Comparison of ENCODE assay signal across 13 mouse cellular contexts in the genomic region with DNA sequence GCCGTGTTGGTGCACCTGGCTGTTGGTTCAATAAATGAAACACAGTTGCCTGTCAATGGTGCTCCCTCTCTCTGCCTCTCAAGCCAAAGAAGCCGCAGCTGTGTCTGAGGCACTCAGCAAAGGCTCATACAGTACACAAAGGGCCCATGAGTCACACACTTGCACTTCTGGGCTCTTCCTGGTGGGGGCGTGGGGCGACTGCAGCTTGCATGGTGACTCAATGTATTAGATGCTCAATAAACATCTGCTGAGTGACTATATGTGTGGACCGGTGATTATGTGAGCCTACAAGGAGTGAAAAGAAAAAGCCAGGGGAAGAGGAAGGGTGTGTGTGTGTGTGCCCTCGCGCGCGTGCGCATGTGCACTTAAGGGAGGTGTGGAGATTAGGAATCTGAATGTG. TPM values are rescaled to one million over a fixed set of nuclear protein-coding genes. Genes with fewer than 3 reads are reported as not detected.
DNase-seq lines count a peak whose midpoint lies in the region; ATAC-seq and TF ChIP-seq lines count a peak whose summit lies in the region.
"Had no signal": no experiment of that assay in that cellular context is flagged by ENCODE, and none has a peak within 500 bp of the region (broad histone marks: within the 10 kb centered on the region; RNA-seq: fewer than 3 reads in every experiment).

No protein-coding gene starts in this region.

- TF ChIP-seq RAD21 in MEL (IDR thresholded peaks at IDR 0.05; ENCODE audit: low read depth, low read length), result peak; percentile 6

- H3K27me3 ChIP-seq in forebrain, embryonic 15.5 days, result no peaks in the 10 kb centered on the region
- no peaks in the 10 kb centered on the region for H3K27me3 ChIP-seq in forebrain, embryonic 12.5 days
- no peaks in the 10 kb centered on the region for H3K27me3 ChIP-seq in MEL (ENCODE audit: control insufficient read depth in 1 of 2, insufficient read depth in 2 of 2, low read length in 2 of 2)
- H3K27me3 ChIP-seq in stomach, postnatal 0 days (ENCODE audit: control insufficient read depth, insufficient read depth, low read length), result no peaks in the 10 kb centered on the region
- H3K27me3 ChIP-seq: heart, embryonic 13.5 days had no signal

- H3K27ac ChIP-seq in forebrain, embryonic 15.5 days (replicated peaks), result peak overlapping the region; percentile 37; the same call in 1 of the 2 replicates
- no peak overlapping the region for H3K27ac ChIP-seq in forebrain, embryonic 12.5 days
- H3K27ac ChIP-seq in MEL (ENCODE audit: control insufficient read depth, low read depth, low read length), result no peak overlapping the region
- no peak overlapping the region for H3K27ac ChIP-seq in stomach, postnatal 0 days (replicated peaks)
- H3K27ac ChIP-seq: heart, embryonic 13.5 days; macrophage had no signal

- ATAC-seq in forebrain, embryonic 15.5 days (replicated peaks), result no peak
- ATAC-seq in forebrain, embryonic 12.5 days (ENCODE audit: low FRiP score), result no peak
- ATAC-seq in stomach, postnatal 0 days (ENCODE audit: low FRiP score, low TSS enrichment), result no peak

- 92% methylated on average over 10 of the region's 10 CpGs for WGBS in forebrain, embryonic 15.5 days
- whole genome bisulfite sequencing in forebrain, embryonic 12.5 days, result 92% methylated on average over 10 of the region's 10 CpGs
- WGBS in stomach, postnatal 0 days, result 90% methylated on average over 10 of the region's 10 CpGs
- WGBS in lung, adult 2 months, result 89% methylated on average over 10 of the region's 10 CpGs

- H3K36me3 ChIP-seq in forebrain, embryonic 15.5 days, result 0 out of 2 replicates have a peak, but pooled peaks cover 4% of the 10 kb centered on the region
- H3K36me3 ChIP-seq in forebrain, embryonic 12.5 days (replicated peaks), result peaks cover 21% of the 10 kb centered on the region
- no peaks in the 10 kb centered on the region for H3K36me3 ChIP-seq in MEL (ENCODE audit: control insufficient read depth in 1 of 2, insufficient read depth in 2 of 2, low read length in 2 of 2)
- no peaks in the 10 kb centered on the region for H3K36me3 ChIP-seq in stomach, postnatal 0 days (ENCODE audit: control insufficient read depth, insufficient read depth, low read length)

- H3K4me2 ChIP-seq in forebrain, embryonic 15.5 days (replicated peaks), result no peak overlapping the region
- H3K4me2 ChIP-seq in forebrain, embryonic 12.5 days, result no peak overlapping the region
- H3K4me2 ChIP-seq in stomach, postnatal 0 days (replicated peaks; ENCODE audit: low read depth), result no peak overlapping the region
- H3K4me2 ChIP-seq: heart, embryonic 13.5 days had no signal

- no peak overlapping the region for H3K4me3 ChIP-seq in forebrain, embryonic 15.5 days
- H3K4me3 ChIP-seq in forebrain, embryonic 12.5 days (replicated peaks), result no peak overlapping the region
- H3K4me3 ChIP-seq in MEL (ENCODE audit: control insufficient read depth in 1 of 2, insufficient read depth in 1 of 2, low read depth in 2 of 2, low read length in 2 of 2), result no peak overlapping the region
- H3K4me3 ChIP-seq in stomach, postnatal 0 days (ENCODE audit: low read depth, low read length), result no peak overlapping the region
- H3K4me3 ChIP-seq in lung, adult 2 months (replicated peaks; ENCODE audit: extremely low read depth, low read depth, low read length), result no peak overlapping the region
- H3K4me3 ChIP-seq: heart, embryonic 13.5 days had no signal

- peak; percentile 27 to 37 (median 30); a peak in 2 of 6 replicates for TF ChIP-seq CTCF in MEL (IDR thresholded peaks at IDR 0.05 in 2 of 3, conservative IDR thresholded peaks at IDR 0.05 in 1 of 3; ENCODE audit: control insufficient read depth in 1 of 3, insufficient read depth in 1 of 3, low read depth in 2 of 3, low read length in 3 of 3, poor library complexity in 1 of 3, severe bottlenecking in 1 of 3)
- TF ChIP-seq CTCF in stomach, postnatal 0 days (IDR thresholded peaks at IDR 0.05; ENCODE audit: low read depth), result peak; percentile 31; the same call in 1 of the 2 replicates
- TF ChIP-seq CTCF in lung, adult 2 months (IDR thresholded peaks at IDR 0.05; ENCODE audit: insufficient read depth, low read length), result no peak

- TF ChIP-seq POLR2A in MEL (IDR thresholded peaks at IDR 0.05; ENCODE audit: control insufficient read depth in 1 of 2, insufficient read depth in 1 of 2, low read depth in 1 of 2, low read length in 2 of 2, poor library complexity in 1 of 2), result no peak
- TF ChIP-seq POLR2A in lung, adult 2 months (IDR thresholded peaks at IDR 0.05; ENCODE audit: borderline replicate concordance, extremely low read depth, low read depth, low read length), result no peak

- no peaks in the 10 kb centered on the region for H3K9me3 ChIP-seq in forebrain, embryonic 15.5 days
- no peaks in the 10 kb centered on the region for H3K9me3 ChIP-seq in forebrain, embryonic 12.5 days
- H3K9me3 ChIP-seq in MEL (replicated peaks; ENCODE audit: insufficient read depth, low read length), result no peaks in the 10 kb centered on the region
- no peaks in the 10 kb centered on the region for H3K9me3 ChIP-seq in stomach, postnatal 0 days (ENCODE audit: control insufficient read depth, low read length)
- H3K9me3 ChIP-seq: heart, embryonic 13.5 days had no signal

- no peak for TF ChIP-seq EP300 in MEL (IDR thresholded peaks at IDR 0.05; ENCODE audit: low read depth in 1 of 2, low read length in 2 of 2)
- no peak for TF ChIP-seq EP300 in stomach, postnatal 0 days (optimal IDR thresholded peaks at IDR 0.05)

- DNase-seq in right cerebral cortex, adult 2 months (ENCODE audit: low spot score in 2 of 2), result peak; percentile 45 to 55
- DNase-seq in right cerebral cortex, postnatal 36 days (ENCODE audit: low spot score in 2 of 2), result no peak
- DNase-seq in MEL (ENCODE audit: low read depth, low spot score), result peak; percentile 46
- DNase-seq in stomach, postnatal 0 days (ENCODE audit: low spot score), result peak; percentile 19
- no peak for DNase-seq in gastrocnemius, postnatal 10 days
- no peak for DNase-seq in lung, adult 2 months
- DNase-seq: kidney, adult 2 months had no signal

- peaks cover 2% of the 10 kb centered on the region for H3K79me2 ChIP-seq in MEL (ENCODE audit: control insufficient read depth, insufficient read depth, low read length, poor library complexity)

- H3K4me1 ChIP-seq in forebrain, embryonic 15.5 days, result peaks cover 29% of the 10 kb centered on the region
- peaks cover 26% of the 10 kb centered on the region for H3K4me1 ChIP-seq in forebrain, embryonic 12.5 days
- peaks cover 0 to 14% of the 10 kb centered on the region in 2 experiments; a peak in 3 of 4 replicates for H3K4me1 ChIP-seq in MEL (ENCODE audit: control insufficient read depth in 1 of 2, insufficient read depth in 2 of 2, low read length in 2 of 2)
- H3K4me1 ChIP-seq in stomach, postnatal 0 days (replicated peaks; ENCODE audit: control insufficient read depth, insufficient read depth), result peaks cover 2% of the 10 kb centered on the region; the same call in 1 of the 2 replicates
- H3K4me1 ChIP-seq in lung, adult 2 months (ENCODE audit: control insufficient read depth, insufficient read depth, low read length), result peaks cover 7% of the 10 kb centered on the region; the same call in 1 of the 2 replicates

- H3K9ac ChIP-seq in forebrain, embryonic 15.5 days (replicated peaks), result no peak overlapping the region
- no peak overlapping the region for H3K9ac ChIP-seq in forebrain, embryonic 12.5 days
- H3K9ac ChIP-seq in MEL (ENCODE audit: control insufficient read depth, low read depth, low read length, poor library complexity, severe bottlenecking), result no peak overlapping the region
- no peak overlapping the region for H3K9ac ChIP-seq in stomach, postnatal 0 days (ENCODE audit: low read length)
- H3K9ac ChIP-seq: heart, embryonic 13.5 days had no signal

TF ChIP-seq in MEL, 35 proteins besides CTCF, POLR2A, EP300 and RAD21 (continues in another document):
- TF ChIP-seq USF2 (IDR thresholded peaks at IDR 0.05; ENCODE audit: borderline replicate concordance in 1 of 2, insufficient read depth in 1 of 2, low read depth in 1 of 2, low read length in 2 of 2), result no peak
- no peak for TF ChIP-seq GABPA (IDR thresholded peaks at IDR 0.05; ENCODE audit: low read depth, low read length)
- TF ChIP-seq MEF2A (IDR thresholded peaks at IDR 0.05; ENCODE audit: extremely low read depth, insufficient replicate concordance, low read depth, low read length, poor library complexity, severe bottlenecking), result no peak
- no peak for TF ChIP-seq E2F4 (IDR thresholded peaks at IDR 0.05; ENCODE audit: borderline replicate concordance, low read depth, low read length)
- TF ChIP-seq MAX (IDR thresholded peaks at IDR 0.05; ENCODE audit: low read length), result no peak
- no peak for TF ChIP-seq ZC3H11A (IDR thresholded peaks at IDR 0.05; ENCODE audit: low read depth, low read length)

RNA-seq across cellular contexts. Expression of a gene that starts 2.3 kb away (rescaled TPM):
- 118 and 120 TPM in 2 replicates for polyA plus RNA-seq in forebrain, embryonic 15.5 days (2015; fragmentation: Nextera tagmentation; extraction: Ambion mirVana)
- 127 and 131 TPM in 2 replicates for polyA plus RNA-seq in forebrain, embryonic 12.5 days (2016; fragmentation: Nextera tagmentation; extraction: Ambion mirVana)
- total RNA-seq in MEL (2012; rRNA removed), result 9.7 and 10.4 TPM in 2 replicates
- 10 to 100 TPM in 1 of 2 experiments, not detected in 1; 18.0 TPM for polyA plus RNA-seq in MEL (2012; ENCODE audit: insufficient read depth in 1 of 2, insufficient read length in 2 of 2, low read depth in 1 of 2, low replicate concordance in 2 of 2, missing spikeins in 1 of 2)
- polyA plus RNA-seq in stomach, postnatal 0 days (2015; fragmentation: Nextera tagmentation; extraction: Ambion mirVana), result 42.2 and 42.5 TPM in 2 replicates
- 10 to 100 TPM; 50.9 to 53.5 TPM for total RNA-seq in gastrocnemius, postnatal 10 days (2021)
- 42.1 and 52.9 TPM in 2 replicates for polyA plus RNA-seq in lung, adult 2 months (2012; rRNA removed)

RNA-seq across cellular contexts. Expression of a gene that starts 34.5 kb away (rescaled TPM):
- polyA plus RNA-seq in forebrain, embryonic 15.5 days (2015; fragmentation: Nextera tagmentation; extraction: Ambion mirVana), result not detected in 2 replicates
- not detected in 2 replicates for polyA plus RNA-seq in forebrain, embryonic 12.5 days (2016; fragmentation: Nextera tagmentation; extraction: Ambion mirVana)
- total RNA-seq in MEL (2012; rRNA removed), result not detected in 2 replicates
- polyA plus RNA-seq in MEL (2012; ENCODE audit: insufficient read depth in 1 of 2, insufficient read length in 2 of 2, low read depth in 1 of 2, low replicate concordance in 2 of 2, missing spikeins in 1 of 2), result not detected
- 0.11 TPM in 1 of 2 replicates, not detected in the other for polyA plus RNA-seq in stomach, postnatal 0 days (2015; fragmentation: Nextera tagmentation; extraction: Ambion mirVana)
- total RNA-seq in gastrocnemius, postnatal 10 days (2021), result over 10,000 TPM; 11,172 to 13,407 TPM
- 6.2 TPM in 1 of 2 replicates, not detected in the other for polyA plus RNA-seq in lung, adult 2 months (2012; rRNA removed)
- total RNA-seq: neutrophil, adult 5-6 weeks had no signal
- polyA plus RNA-seq: macrophage; stomach, embryonic 14.5 days had no signal

RNA-seq across cellular contexts. Expression of a gene that starts 51.8 kb away (rescaled TPM):
- 7.0 and 7.6 TPM in 2 replicates for polyA plus RNA-seq in forebrain, embryonic 15.5 days (2015; fragmentation: Nextera tagmentation; extraction: Ambion mirVana)
- polyA plus RNA-seq in forebrain, embryonic 12.5 days (2016; fragmentation: Nextera tagmentation; extraction: Ambion mirVana), result 2.2 and 2.5 TPM in 2 replicates
- not detected in 2 replicates for total RNA-seq in MEL (2012; rRNA removed)
- polyA plus RNA-seq in MEL (2012; ENCODE audit: insufficient read depth in 1 of 2, insufficient read length in 2 of 2, low read depth in 1 of 2, low replicate concordance in 2 of 2, missing spikeins in 1 of 2), result not detected
- 0.02 and 0.05 TPM in 2 replicates for polyA plus RNA-seq in stomach, postnatal 0 days (2015; fragmentation: Nextera tagmentation; extraction: Ambion mirVana)
- under 1 TPM in 1 of 2 experiments, not detected in 1; 0.05 TPM for total RNA-seq in gastrocnemius, postnatal 10 days (2021)
- not detected in 2 replicates for polyA plus RNA-seq in lung, adult 2 months (2012; rRNA removed)
- total RNA-seq: neutrophil, adult 5-6 weeks had no signal
- polyA plus RNA-seq: heart, embryonic 13.5 days; macrophage had no signal

Comparison
In these comparisons a context has a peak if more than half of its experiments do, and no peak if none do; other contexts are left out.
1. DNase-seq: peak in right cerebral cortex, adult 2 months (2 of 2), MEL (single experiment) and stomach, postnatal 0 days (single experiment); none in right cerebral cortex, postnatal 36 days (0 of 2), gastrocnemius, postnatal 10 days (single experiment) and lung, adult 2 months (single experiment).